Mouse (Mus musculus) Muller cell, postnatal 12 days (primary cell): ENCODE measurements around the gene Tspan1.

Experiments
- DNase-seq: peaks from one replicate; pipeline ENCODE4 v3.0.0-alpha.2; 2015; ENCODE audit errors: inconsistent ontology term

Gene Tspan1

GRCm38 (mm10) chr4:116165708-116166407 lies 1.5 kb downstream of the Tspan1 start:
- no peak for DNase-seq

GRCm38 (mm10) chr4:116164759-116165554 lies 2.4 kb downstream of the Tspan1 start:
- DNase-seq: no peak

GRCm38 (mm10) chr4:116162142-116162541 lies 5.3 kb downstream of the Tspan1 start:
- DNase-seq: peak; percentile 38

GRCm38 (mm10) chr4:116160769-116161168 lies 6.6 kb downstream of the Tspan1 start:
- no peak for DNase-seq

GRCm38 (mm10) chr4:116159912-116160311 lies 7.5 kb downstream of the Tspan1 start:
- DNase-seq: no peak

GRCm38 (mm10) chr4:116157882-116158281 lies 9.5 kb downstream of the Tspan1 start:
- DNase-seq: no peak

GRCm38 (mm10) chr4:116152702-116153101 lies 14.7 kb downstream of the Tspan1 start:
- DNase-seq: no peak

- DNase-seq: no peak
Observed at GRCm38 (mm10) chr4:116151238-116151637, 16.2 kb downstream of the Tspan1 start, which contains the start of gene Lurap1. Lurap1 (minus strand) TSS chr4:116151338.

- no peak for DNase-seq
Observed at GRCm38 (mm10) chr4:116150862-116151221, 16.6 kb downstream of the Tspan1 start.

GRCm38 (mm10) chr4:116150156-116150861 lies 17.1 kb downstream of the Tspan1 start:
- peak; percentile 85 for DNase-seq

GRCm38 (mm10) chr4:116149812-116150155 lies 17.6 kb downstream of the Tspan1 start:
- no peak for DNase-seq

- peak; percentile 74 for DNase-seq
Observed at GRCm38 (mm10) chr4:116143891-116144717, 23.3 kb downstream of the Tspan1 start.

- peak; percentile 33 for DNase-seq
Observed at GRCm38 (mm10) chr4:116143317-116143811, 24.0 kb downstream of the Tspan1 start.

GRCm38 (mm10) chr4:116142269-116142668 lies 25.1 kb downstream of the Tspan1 start:
- no peak for DNase-seq

- DNase-seq: no peak
Observed at GRCm38 (mm10) chr4:116141736-116142135, 25.7 kb downstream of the Tspan1 start.

- no peak for DNase-seq
Observed at GRCm38 (mm10) chr4:116140801-116141574, 26.4 kb downstream of the Tspan1 start.

- DNase-seq: no peak
Observed at GRCm38 (mm10) chr4:116137421-116137996, 29.9 kb downstream of the Tspan1 start.

GRCm38 (mm10) chr4:116134990-116135389 lies 32.4 kb downstream of the Tspan1 start:
- DNase-seq: peak; percentile 42

- no peak for DNase-seq
Observed at GRCm38 (mm10) chr4:116133126-116133525, 34.3 kb downstream of the Tspan1 start.

GRCm38 (mm10) chr4:116127956-116128355 lies 39.4 kb downstream of the Tspan1 start:
- no peak for DNase-seq
